Mouse (Mus musculus) kidney, adult 2 months (tissue): ENCODE data around the gene Fam78b.

Experiments
- CTCF ChIP-seq: fragments of 200-500 bp; conservative IDR thresholded peaks from 2 replicates; pipeline ENCODE4 v1.5.1; 2011; ENCODE audit warnings: low read depth, mild to moderate bottlenecking, control low read depth, low read length, moderate library complexity, mixed read lengths; ENCODE audit not compliant: insufficient read depth, insufficient read length
- POLR2A ChIP-seq: fragments of 200-500 bp; IDR thresholded peaks from one replicate; pipeline ENCODE4 v1.6.1; 2011; ENCODE audit warnings: low read depth, low read length, control low read depth

DNA sequence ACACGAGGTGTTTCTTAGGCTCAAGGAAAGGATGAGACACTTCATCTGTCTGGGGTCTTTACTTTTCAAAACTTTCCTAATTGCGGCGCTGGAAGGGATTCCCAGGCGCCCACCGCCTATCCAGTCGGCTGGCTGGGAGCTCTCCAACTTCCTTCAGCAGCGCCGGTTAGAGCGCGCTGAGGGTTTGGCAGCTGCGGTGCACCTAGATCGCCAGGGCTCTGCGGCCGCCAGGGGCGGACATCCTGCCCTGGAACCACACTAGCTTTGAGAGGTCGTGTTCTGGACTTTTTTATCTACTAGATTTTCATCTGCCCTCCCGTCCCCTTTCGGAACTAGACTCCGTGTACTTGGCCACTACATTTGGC lies 1.3 kb downstream of the Fam78b start:
- no peak; the same call in 1 of the 2 replicates for TF ChIP-seq CTCF
- no peak for TF ChIP-seq POLR2A
